Mouse (Mus musculus) liver, embryonic 11.5 days (tissue): ENCODE measurements at regions not wholly inside any gene's neighbourhood (a gene's known extent, or its start where the extent isn't known, plus 50 kb on each side); places are given as distances from the start of the nearest gene placed in this dataset.

ENCODE experiments used
- ATAC-seq: fragments of 200-750 bp; cut with Nextera tagmentation; replicated peaks from 2 replicates; pipeline ENCODE4 v1.8.0; 2017; ENCODE audit warnings: moderate number of reproducible peaks, mild to moderate bottlenecking, moderate TSS enrichment, moderate library complexity; ENCODE audit not compliant: low FRiP score
- DNase-seq: peaks from one replicate; pipeline ENCODE4 v3.0.0-alpha.2; 2017; ENCODE audit warnings: low spot score
- H3K27ac ChIP-seq: fragments of 300-500 bp; sonication (generic); 2 replicates; pipeline ENCODE4 v1.5.1; 2014; ENCODE audit warnings: mild to moderate bottlenecking, low read depth, low read length, control low read depth
- H3K27me3 ChIP-seq: fragments of 300-500 bp; sonication (generic); replicated peaks from 2 replicates; pipeline ENCODE4 v1.6.1; 2014; ENCODE audit warnings: low read length, mixed read lengths; ENCODE audit not compliant: control insufficient read depth, insufficient read depth
- H3K36me3 ChIP-seq: fragments of 300-500 bp; sonication (generic); 2 replicates; pipeline ENCODE4 v1.6.1; 2014; ENCODE audit warnings: mild to moderate bottlenecking, low read length, moderate library complexity, mixed read lengths; ENCODE audit not compliant: control insufficient read depth, insufficient read depth
- H3K4me1 ChIP-seq: fragments of 300-500 bp; sonication (generic); replicated peaks from 2 replicates; pipeline ENCODE4 v1.6.1; 2014; ENCODE audit warnings: low read length, mixed read lengths; ENCODE audit not compliant: control insufficient read depth, insufficient read depth
- H3K4me2 ChIP-seq: fragments of 300-500 bp; sonication (generic); 2 replicates; pipeline ENCODE4 v1.6.1; 2014; ENCODE audit warnings: mild to moderate bottlenecking, control low read depth, moderate library complexity
- H3K4me3 ChIP-seq: fragments of 300-500 bp; sonication (generic); 2 replicates; pipeline ENCODE4 v1.5.1; 2014; ENCODE audit warnings: low read depth, low read length, control low read depth
- H3K9ac ChIP-seq: fragments of 300-500 bp; sonication (generic); 2 replicates; pipeline ENCODE4 v1.6.1; 2014; ENCODE audit warnings: low read depth, low read length, control low read depth
- H3K9me3 ChIP-seq: fragments of 300-500 bp; sonication (generic); 2 replicates; pipeline ENCODE4 v1.6.1; 2016; ENCODE audit warnings: low read length, inconsistent platforms, mixed read lengths; ENCODE audit not compliant: control insufficient read depth
- WGBS: fragments of 180-500 bp; shearing (Covaris S2); extraction: QIAGEN DNeasy Blood & Tissue Kit; methylation state at CpG from one replicate; pipeline ENCODE4 v1.1.7; 2014; 5-methylcytosine and 5-hydroxymethylcytosine counted together

GRCm38 (mm10) chr10:46255575-46255974, 677.9 kb downstream of the Hace1 start:
- Histone ChIP-seq H3K27me3 (no peaks in the 10 kb centered on the region), H3K4me1 (no peaks in the 10 kb centered on the region), H3K9ac (no peak overlapping the region), H3K4me2 (no peak overlapping the region), H3K36me3 (no peaks in the 10 kb centered on the region), H3K9me3 (no peaks in the 10 kb centered on the region), H3K4me3 (no peak overlapping the region), H3K27ac (no peak overlapping the region)
- WGBS: 84% methylated on average over 1 of the region's 1 CpGs
- no peak for ATAC-seq
- DNase-seq: no peak

- ATAC-seq: no peak
These were observed 692.1 kb downstream of the Hace1 start for GRCm38 (mm10) chr10:46269710-46270109.

GRCm38 (mm10) chr10:46273846-46274245, 696.2 kb downstream of the Hace1 start:
- no peak overlapping the region for H3K9ac ChIP-seq
- no peaks in the 10 kb centered on the region for H3K4me1 ChIP-seq
- H3K36me3 ChIP-seq: no peaks in the 10 kb centered on the region
- no peak for ATAC-seq
- no peak overlapping the region for H3K4me2 ChIP-seq
- H3K4me3 ChIP-seq: no peak overlapping the region
- H3K27ac ChIP-seq: no peak overlapping the region
- WGBS: 89% methylated on average over 1 of the region's 1 CpGs
- no peaks in the 10 kb centered on the region for H3K27me3 ChIP-seq
- no peak for DNase-seq
- H3K9me3 ChIP-seq: no peaks in the 10 kb centered on the region

More at GRCm38 (mm10) chr10:46269710-46270109, 692.1 kb downstream of the Hace1 start:
- Histone ChIP-seq H3K27me3 (no peaks in the 10 kb centered on the region), H3K36me3 (no peaks in the 10 kb centered on the region), H3K4me1 (no peaks in the 10 kb centered on the region), H3K9me3 (no peaks in the 10 kb centered on the region), H3K27ac (no peak overlapping the region), H3K4me3 (no peak overlapping the region), H3K9ac (no peak overlapping the region), H3K4me2 (no peak overlapping the region)
- DNase-seq: no peak
- 90% methylated on average over 1 of the region's 1 CpGs for WGBS

DNA sequence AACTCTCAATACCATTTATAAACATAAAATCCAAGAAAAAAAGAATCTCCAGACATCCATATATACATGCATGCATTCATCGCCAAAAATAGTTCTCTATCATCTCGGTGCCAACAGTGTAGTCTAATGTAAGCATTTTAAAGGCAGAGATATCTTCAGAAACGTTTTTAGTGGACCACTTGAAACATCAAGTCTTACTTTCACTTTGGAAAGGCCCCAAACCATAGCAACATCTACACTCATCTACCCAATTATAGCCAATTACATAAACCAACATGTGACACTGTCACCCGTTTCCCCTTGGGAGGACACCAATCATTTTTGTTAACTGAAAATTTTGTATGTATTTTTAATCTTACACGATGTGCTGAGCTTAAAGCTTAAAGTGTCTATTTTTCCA, 716.7 kb downstream of the Hace1 start:
- ATAC-seq (no peak), DNase-seq (no peak)
- 69% methylated on average over 5 of the region's 5 CpGs for WGBS
- no peaks in the 10 kb centered on the region for H3K4me1 ChIP-seq
- no peak overlapping the region for H3K4me3 ChIP-seq
- H3K9ac ChIP-seq: no peak overlapping the region
- H3K9me3 ChIP-seq: no peaks in the 10 kb centered on the region
- no peaks in the 10 kb centered on the region for H3K27me3 ChIP-seq
- H3K36me3 ChIP-seq: no peaks in the 10 kb centered on the region
- H3K4me2 ChIP-seq: no peak overlapping the region
- H3K27ac ChIP-seq: no peak overlapping the region

- no peak overlapping the region for H3K27ac ChIP-seq
- 74% methylated on average over 5 of the region's 5 CpGs for WGBS
- H3K4me2 ChIP-seq: no peak overlapping the region
- no peak overlapping the region for H3K4me3 ChIP-seq
- H3K9me3 ChIP-seq: no peaks in the 10 kb centered on the region
- DNase-seq (no peak), ATAC-seq (no peak)
- H3K4me1 ChIP-seq: no peaks in the 10 kb centered on the region
- H3K27me3 ChIP-seq: no peaks in the 10 kb centered on the region
- no peak overlapping the region for H3K9ac ChIP-seq
- H3K36me3 ChIP-seq: no peaks in the 10 kb centered on the region
These were observed 720.7 kb downstream of the Hace1 start for GRCm38 (mm10) chr10:46298352-46298751.

DNA sequence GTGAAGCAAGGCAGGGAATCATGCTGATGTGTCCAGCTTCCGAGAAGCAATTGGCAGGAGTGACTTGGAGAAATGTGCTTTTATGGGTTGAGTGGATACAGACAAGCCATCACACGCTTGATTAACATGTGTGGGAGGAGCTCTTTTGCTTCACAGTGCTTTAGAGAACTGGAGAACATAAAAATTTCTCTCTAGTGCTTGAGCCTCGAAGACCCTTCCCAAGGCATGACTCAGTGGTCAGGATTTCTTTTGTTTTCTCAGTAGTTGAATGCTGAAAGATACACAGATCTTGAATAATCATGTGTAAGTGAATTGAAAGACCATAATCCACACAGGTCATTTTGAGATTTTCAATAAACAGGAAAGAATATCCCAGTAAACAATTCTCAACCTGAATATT, 721.9 kb downstream of the Hace1 start:
- Histone ChIP-seq H3K27ac (no peak overlapping the region), H3K4me1 (no peaks in the 10 kb centered on the region), H3K9me3 (no peaks in the 10 kb centered on the region), H3K4me3 (no peak overlapping the region), H3K4me2 (no peak overlapping the region), H3K36me3 (no peaks in the 10 kb centered on the region), H3K9ac (no peak overlapping the region), H3K27me3 (no peaks in the 10 kb centered on the region)
- no peak for DNase-seq
- WGBS: 66% methylated on average over 3 of the region's 3 CpGs
- no peak for ATAC-seq

GRCm38 (mm10) chr10:46320328-46321038, 742.9 kb downstream of the Hace1 start:
- no peaks in the 10 kb centered on the region for H3K36me3 ChIP-seq
- H3K9me3 ChIP-seq: no peaks in the 10 kb centered on the region; the same call in 1 of the 2 replicates
- no peak overlapping the region for H3K27ac ChIP-seq
- H3K27me3 ChIP-seq: no peaks in the 10 kb centered on the region
- DNase-seq (no peak), ATAC-seq (0 out of 2 replicates have a peak, but pooled peaks have one; percentile 45)
- H3K4me3 ChIP-seq: no peak overlapping the region
- no peak overlapping the region for H3K4me2 ChIP-seq
- 87% methylated on average over 5 of the region's 5 CpGs for WGBS
- no peak overlapping the region for H3K9ac ChIP-seq
- H3K4me1 ChIP-seq: no peaks in the 10 kb centered on the region

DNA sequence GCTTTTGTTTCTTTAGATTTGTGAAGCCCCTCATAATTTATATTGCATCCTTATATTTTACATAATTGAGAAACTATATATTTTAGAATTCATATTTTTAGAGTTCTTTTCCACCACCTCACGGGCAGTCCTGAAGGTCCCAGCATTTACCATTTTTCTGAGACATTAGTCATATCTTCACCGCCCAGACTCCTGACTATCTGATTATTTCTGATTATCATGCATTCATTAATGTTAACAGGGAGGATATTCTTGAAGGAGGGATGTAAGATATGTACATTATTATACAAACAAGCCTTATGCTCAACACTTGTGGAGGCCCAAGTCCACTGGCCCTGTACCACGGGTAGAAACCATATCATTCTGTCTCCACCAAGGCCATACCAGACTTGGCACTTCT, 743.4 kb downstream of the Hace1 start:
- DNase-seq (no peak), ATAC-seq (peak; percentile 26; the same call in 1 of the 2 replicates)
- Histone ChIP-seq H3K4me2 (no peak overlapping the region), H3K4me3 (no peak overlapping the region), H3K36me3 (no peaks in the 10 kb centered on the region), H3K9me3 (no peaks in the 10 kb centered on the region; the same call in 1 of the 2 replicates), H3K27ac (no peak overlapping the region), H3K9ac (no peak overlapping the region), H3K27me3 (no peaks in the 10 kb centered on the region), H3K4me1 (no peaks in the 10 kb centered on the region)
- WGBS: 83% methylated on average over 3 of the region's 3 CpGs

DNA sequence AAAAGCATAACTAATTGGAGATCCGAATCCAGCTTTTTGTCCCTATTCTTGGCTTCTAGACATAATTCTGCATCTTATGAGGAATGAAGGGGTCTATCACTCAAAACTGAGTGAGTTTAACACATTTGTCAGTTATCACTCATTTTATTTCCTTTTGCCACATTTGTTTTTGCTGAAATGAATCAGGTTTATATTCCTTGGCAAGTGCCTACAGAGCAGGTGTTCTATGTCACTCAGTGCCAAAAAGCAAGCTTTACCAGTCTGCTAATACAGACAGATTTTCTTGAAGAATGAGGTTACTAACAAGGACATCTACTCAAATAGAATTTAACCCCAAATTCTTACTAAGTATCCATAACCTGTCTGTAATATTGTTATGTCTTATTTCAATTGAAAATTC, 751.4 kb downstream of the Hace1 start:
- ATAC-seq: no peak
- Histone ChIP-seq H3K27ac (no peak overlapping the region), H3K4me2 (no peak overlapping the region), H3K36me3 (no peaks in the 10 kb centered on the region), H3K9me3 (no peaks in the 10 kb centered on the region; the same call in 1 of the 2 replicates), H3K4me3 (no peak overlapping the region), H3K27me3 (no peaks in the 10 kb centered on the region), H3K9ac (no peak overlapping the region), H3K4me1 (no peaks in the 10 kb centered on the region)
- DNase-seq: no peak
- WGBS: 63% methylated on average over 1 of the region's 1 CpGs
